Mouse (Mus musculus) layer of hippocampus, postnatal 14 days (tissue): Measurements from ENCODE around the gene Ankrd6. TPM values are rescaled to one million over a fixed set of nuclear protein-coding genes. Genes with fewer than 3 reads are reported as not detected.

ENCODE experiments used
- DNase-seq, 2 experiments: peaks; one replicate each; pipeline ENCODE4 v3.0.0; 2021 to 2022; ENCODE audit warnings: low spot score in 2 of 2, mixed read lengths in 1 of 2
- total RNA-seq, 2 experiments: library from RNA; stranded (reverse); gene quantifications; 2 replicates each; pipeline ENCODE4 v1.2.3; 2021

Ankrd6 gene
- total RNA-seq, 2 experiments from 2014 or later, result 27.1 to 30.2 TPM

DNA sequence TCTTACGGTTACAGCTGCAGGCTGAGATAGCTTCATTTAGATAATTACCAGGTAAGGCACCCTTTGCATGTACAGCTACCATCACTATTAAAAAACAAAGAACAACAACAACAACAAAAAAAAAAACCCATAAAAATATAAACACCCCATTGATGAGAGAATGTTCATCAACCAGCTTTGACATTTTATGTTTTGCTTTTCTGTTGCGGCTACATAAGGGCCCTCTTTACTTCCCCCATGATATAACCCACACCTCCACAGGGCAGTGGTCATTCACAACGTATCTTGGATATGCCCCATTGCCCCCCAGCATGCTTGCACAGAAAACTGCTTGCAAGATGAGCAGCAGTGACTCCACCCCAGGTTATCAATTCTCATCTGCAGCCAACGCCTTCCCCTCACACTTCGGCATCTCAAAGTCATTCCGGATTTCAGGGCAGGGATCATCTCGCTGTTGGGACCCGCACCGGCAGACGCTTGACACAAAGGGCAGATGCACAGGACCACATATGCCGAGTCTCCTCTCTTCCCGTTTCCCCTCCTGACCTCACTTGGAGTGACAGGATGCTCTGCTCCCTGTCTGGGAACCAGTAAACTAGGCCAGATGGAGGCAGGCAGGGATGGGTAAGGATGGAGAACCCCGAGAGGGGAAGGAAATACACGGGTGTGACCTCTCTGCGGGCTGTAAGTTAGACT lies 87.7 kb downstream of the Ankrd6 start:
- DNase-seq, result no peak

DNA sequence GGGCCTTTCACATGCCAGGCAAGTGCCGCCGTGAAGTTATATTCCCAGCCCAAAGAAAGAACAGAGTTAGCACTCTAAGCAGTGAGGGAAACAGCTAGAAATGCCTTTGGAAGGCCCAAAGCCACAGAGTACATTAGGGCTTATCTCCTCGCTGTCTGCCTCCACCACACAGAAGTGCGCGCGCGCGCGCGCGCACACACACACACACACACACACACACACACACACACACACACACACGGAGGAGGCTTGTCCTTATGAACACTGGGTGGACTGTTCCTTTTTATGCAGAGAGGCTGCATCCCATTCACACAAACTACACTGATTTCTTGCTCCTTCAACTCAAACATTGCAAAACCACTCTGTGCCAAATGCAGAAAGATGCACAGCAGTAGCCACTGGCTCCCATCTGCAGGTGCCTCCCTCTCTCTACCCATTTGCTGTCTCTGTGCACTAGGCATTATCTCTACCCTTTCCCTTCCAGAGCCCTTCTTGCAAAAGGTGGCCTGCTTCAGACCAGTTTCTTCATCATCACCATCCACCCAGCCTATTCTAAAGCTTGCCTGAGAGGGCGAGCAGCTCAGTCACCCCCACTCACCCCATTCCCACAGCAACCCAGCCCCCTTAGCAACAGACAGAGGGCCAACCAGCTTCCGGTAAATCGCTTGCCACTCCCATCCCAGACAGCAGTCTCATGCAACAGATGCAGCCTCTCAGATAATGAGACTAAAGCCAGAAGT lies 88.5 kb downstream of the Ankrd6 start:
- peak; percentile 55 to 79 for DNase-seq

DNA sequence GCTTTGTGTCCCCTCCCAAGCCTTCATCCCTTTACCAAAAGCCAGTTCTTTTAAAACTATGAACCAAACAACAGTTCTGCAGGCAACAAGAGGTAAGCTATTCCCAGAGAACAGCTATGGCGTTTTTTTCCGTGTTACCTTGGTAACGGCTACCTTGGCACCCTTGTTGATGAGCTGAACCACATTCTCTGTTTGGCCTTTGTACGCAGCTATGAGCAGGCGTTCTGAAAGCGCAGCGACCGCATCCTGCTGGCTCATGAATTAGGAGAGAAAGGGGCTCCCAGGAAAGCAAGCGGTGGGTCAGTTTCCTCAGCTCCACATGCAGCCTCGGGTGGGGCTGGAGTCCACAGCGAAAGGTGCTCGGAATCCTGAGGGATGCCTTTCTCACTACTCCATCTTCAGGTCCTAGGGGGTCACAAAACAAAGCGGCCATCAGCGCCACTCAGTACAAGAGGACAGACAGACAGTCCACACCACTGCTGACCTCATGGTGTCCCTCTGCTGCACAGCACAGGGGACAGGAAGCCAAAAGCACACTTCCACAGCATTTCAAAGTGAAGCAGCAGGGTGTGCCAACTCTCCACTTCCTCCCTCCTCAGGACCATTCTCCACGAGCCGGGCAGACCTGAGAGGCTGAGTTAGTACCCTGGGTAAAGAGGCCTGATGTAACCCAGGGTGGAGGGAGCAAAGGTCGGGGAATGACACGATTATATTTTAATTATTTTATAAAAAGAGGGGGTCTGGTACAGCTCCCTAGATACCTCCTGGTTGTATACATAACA lies 90.3 kb downstream of the Ankrd6 start:
- DNase-seq, result peak; percentile 51 to 80

DNA sequence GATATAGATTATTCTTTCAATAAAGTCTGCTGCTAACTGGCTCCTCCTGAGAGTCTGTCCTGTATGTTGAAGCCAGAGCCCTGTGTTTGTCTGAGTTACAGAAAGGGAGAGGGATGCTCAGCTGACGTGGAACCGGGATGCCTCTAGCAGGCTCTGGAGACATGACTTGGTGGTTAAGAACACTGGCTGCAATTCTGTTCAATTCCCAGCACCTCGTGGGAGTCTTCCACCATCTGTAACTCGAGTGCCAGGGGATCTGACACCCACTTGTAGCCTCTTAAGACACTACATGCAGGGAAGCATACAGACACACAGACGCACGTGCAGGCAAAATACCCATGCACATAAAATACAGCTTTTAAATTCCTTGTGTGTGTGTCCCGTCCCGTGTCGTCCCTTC lies 95.1 kb downstream of the Ankrd6 start:
- no peak for DNase-seq

DNA sequence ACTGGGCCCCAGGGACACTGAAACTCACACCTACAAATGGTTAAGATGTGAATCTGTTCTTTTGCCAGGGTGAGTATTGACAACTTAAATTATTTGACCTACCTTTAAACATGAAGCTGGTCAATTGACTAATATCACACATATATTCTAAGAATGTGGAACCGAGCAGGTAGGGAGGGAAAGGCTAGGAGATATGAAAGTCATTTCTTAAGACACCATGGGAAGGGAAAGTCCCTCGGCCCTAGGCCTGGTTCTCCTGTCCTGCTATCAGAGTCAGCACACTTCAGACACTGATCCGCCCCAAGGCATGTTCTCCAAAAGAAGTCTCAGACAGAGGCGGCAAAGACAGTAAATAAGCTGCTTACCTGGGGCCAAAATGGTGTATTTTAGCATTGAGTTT lies 95.7 kb downstream of the Ankrd6 start:
- DNase-seq, result no peak

DNA sequence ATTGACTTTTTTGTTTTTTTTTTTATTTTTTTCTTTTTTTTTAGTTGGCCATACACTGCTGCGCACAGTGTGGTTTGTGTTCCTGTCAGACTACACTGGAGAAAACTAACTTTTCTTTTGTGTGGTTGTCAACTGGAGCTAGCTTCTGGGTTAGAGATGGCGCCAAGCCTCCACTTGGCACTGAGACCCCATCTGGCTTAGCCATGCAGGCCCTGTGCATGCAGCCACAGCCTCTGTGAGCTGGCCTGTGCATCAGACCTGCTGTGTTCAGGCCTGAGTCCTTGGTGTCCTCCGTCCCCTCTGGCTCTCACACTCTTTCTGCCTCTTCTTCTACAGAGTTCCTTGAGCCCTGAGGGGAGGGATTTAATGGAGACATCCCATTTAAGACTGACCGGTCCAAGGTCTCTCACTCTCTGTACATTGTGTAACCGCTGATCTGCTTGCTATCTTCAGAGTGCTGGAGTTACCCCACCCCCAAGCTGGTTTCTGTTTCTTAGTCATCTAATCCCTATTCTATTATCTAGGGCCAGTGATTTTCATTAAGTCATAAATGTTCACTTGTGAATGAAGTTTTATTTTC lies 96.9 kb downstream of the Ankrd6 start:
- DNase-seq, result no peak

DNA sequence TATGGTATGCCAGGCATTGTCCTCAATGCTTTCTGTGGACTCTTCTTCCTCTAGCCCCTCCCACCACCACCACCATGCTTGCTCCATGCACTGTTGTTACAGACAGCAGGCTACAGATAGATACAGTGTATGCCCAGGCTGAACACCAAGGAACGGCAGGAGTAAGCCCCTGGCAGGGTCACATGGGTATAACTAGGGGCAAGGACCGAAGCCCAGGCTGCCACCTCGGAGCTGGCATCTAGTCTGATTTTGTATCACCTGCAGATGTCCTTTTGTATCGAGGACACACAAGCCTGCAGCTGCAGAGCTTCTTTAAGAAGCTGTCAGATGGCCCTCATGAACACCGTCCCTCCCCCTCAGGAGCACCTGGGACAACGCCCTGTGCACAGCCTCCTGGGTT lies 97.8 kb downstream of the Ankrd6 start:
- DNase-seq, result no peak

DNA sequence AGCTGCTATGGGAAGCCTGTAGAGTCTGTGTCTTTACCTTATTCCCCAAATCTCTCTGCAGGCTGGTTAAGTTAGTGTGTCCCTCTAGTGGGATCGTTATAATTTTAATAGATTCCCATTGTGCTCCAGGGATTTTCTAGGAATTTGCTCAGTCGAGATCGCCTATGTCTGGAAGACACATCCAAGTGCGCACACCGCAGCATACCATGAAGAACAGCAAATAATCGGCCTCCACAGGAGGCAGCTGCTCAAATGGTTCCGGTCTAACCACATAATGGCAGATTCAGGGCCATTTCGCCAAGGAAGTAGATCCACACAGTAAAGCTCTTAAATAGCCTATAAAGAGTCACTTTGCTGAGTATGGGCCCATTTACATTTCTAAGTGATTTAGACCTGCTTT lies 98.3 kb downstream of the Ankrd6 start:
- DNase-seq, result no peak

DNA sequence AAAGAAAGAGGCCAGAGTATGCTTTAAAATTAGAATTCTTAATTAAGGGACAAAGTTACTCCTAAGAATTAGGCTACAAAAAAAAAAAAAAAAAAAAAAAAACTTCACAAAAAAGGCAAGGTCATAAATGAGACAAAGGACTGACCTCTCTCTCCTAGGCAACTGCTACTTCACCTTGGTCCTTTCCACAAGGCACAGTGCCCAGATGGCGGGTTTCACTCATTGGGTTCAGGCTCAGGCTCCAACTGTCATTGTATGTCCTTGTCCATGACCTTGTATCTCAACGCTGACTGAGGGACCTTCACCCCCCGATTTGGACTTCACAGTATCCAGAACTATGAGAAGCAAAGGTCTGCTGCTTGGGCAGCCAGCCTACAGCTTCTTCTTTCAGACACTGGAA lies 112.2 kb downstream of the Ankrd6 start:
- DNase-seq, result no peak

DNA sequence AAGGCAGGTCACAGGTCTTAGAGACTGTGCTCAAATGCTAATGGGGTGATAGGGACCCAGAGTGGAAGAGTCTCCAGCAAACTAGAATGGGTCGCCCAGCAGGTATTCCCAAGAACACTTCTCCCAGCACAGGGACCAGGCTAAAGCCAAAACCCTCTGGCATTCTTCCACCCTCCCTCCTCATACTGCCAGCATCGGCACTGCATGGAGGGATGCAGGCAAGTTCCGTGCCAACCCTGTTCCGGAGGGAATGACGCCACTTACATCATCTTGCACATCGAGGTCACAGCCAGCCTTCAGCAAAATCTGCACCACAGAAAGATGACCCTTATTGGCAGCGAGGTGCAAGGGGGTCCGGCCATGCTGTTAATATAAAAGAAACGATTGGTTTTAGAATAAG lies 114.6 kb downstream of the Ankrd6 start:
- no peak for DNase-seq

DNA sequence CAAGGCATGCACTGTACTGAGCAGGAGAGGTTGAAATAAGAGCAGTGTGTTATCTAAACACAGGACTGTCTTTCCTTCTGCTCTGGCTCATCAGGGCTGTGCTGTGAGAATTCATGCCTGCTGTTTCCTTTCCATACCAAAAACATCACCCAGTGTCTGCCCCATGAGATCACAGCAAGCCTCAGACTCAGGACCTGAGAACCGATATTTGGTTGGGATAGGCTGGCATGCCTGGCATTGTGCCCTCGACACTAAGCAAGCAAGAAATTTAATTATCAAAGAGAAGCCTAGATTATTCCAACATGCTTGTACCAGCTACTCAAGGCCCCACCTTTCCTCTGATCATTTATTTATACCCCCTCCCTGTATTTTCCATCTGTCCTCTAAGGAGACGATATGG lies 116.1 kb downstream of the Ankrd6 start:
- DNase-seq, result no peak

DNA sequence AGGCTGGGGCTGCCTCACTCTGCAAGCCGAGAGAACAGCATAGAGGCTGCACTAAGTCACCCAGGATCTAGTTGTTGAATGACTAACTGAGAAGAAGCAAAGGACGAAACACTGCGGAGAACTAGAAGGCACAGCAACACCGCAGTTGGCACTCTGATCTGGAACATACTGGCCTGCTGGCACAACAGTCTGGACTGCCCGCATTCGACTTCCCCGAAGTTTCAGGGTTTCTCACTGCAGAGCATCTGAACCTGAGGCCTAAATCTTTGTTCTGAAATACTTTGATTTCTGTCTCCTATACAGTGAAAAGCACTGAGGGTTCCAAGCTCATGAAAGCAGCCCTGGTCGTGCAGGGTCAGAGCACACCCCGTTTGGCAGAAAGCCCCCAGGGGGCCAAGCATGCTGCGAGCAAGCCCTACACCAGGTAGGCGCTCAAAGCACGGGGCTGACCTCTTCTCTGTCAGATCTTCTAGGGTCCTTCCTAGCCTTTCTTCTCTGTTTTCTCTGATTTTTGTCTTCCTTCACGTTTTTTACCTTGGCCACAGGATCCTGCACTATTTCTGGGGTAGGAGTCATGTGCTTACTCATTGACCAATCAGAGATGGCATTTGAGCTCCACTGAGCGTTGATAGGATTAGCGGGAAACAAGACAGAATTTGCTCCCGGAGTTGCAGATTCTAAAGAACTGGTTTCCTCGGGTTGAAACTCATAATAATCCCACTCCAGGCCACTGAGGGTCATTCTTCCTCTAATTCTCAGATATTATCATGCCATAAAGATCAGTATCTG lies 117.0 kb downstream of the Ankrd6 start:
- DNase-seq, result peak in 1 of 2 experiments; percentile 6

DNA sequence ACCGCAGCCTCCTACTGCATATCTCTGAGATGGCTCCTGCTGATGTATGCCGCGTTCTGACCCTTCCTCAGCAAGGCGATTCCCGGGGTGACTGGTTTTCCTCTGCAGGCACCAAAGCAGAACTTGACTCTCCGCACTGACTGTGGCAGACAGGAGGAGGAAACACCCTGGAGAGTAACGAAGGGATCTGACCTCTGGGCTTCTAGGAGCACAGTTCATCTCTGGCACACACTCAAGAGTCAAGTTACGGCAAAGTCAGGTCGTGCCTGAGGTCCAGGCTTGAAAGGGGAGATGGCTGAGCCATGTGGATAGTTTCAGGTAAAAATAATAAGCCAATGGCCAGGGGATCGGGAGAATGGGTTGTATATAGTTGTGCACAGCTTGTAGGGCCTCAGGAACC lies 121.3 kb downstream of the Ankrd6 start:
- DNase-seq, result no peak

DNA sequence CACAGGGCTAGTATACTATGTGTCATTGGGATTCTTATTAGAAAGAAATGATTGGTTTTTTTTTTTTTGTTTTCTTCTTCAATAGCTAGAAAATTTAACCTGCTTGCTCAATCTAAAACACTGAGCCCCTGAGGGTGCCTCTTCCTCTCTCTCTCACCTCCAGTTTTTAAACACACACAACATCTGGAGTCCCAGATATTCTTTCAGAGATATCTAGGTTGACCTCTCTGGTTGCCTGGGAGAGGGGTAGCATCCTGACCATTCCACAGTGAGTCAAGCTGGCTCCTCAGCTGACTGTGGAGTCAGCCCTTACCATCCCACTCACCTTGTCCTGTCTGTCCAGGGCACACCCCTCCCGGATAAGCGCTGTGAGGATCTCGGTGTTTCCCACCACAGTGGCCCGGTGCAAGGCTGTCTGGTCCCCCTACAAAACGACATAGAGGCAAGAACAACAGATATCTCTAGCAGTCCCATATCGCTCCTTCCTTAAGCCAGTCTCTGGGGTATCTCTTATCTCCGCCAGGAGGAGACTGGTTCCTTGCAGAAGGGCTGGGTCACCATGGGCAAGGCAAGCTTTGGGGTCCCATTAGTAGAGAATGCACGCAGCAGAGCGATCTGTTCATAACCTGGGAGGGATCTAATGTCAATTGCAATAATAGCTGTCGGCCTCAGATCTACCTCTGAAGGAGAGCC lies 122.1 kb downstream of the Ankrd6 start:
- no peak for DNase-seq

DNA sequence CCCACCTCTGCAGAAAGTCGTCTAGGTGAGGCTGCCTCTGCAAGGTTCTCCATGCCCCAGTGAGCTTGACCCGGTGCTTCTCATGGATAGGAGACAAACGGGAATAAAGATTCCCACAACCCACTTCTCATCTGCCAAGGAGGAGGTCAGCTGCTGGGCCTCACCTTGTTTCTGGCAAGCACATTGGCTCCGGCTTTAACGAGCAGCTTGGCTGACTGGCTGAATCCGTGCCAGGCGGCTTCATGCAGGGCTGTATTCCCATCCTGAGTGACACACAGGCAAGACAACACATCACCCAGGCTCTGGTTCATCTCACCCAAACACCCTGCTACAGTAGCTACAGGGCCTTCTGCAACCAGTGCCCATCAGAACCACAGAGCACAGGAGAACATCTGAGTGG lies 123.7 kb downstream of the Ankrd6 start:
- peak; percentile 26 to 27 for DNase-seq

DNA sequence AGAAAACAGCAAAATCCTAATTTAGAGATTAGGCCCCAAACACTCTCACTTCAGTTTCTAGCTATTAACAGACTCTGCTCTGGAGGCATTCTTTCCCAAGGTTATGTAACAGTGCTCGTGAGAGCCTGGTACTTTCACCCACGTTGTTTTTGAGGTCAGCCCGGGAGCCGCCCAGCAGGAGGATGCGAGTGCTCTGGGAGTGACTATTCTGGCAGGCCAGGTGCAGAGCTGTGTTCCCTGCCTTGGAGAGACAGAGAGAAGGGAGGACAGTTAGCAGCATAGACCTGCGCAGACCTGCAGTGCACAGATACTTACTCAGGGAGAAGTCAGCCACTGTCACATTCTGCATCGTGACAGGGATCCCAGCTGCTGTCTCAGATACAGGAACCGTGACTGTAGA lies 126.4 kb downstream of the Ankrd6 start:
- no peak for DNase-seq

DNA sequence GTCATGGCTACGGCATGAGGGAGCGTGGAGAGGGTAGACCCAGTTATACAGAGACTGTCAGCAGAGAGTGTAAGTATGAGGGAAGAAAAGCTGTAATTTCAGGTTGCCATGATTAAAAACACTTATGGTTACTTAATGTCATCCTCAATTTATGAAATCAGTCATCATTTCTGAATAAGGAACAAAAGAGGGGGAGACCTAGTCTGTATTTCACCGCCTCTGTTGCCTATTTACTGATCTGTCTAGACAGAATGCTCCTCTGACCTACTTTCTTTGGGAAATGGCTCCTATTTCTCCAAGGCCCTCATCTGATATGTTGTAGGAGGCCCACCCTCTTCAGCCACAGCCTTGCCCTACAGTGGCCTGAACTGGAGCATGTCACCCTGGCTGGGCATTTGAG lies 130.0 kb downstream of the Ankrd6 start:
- no peak for DNase-seq

DNA sequence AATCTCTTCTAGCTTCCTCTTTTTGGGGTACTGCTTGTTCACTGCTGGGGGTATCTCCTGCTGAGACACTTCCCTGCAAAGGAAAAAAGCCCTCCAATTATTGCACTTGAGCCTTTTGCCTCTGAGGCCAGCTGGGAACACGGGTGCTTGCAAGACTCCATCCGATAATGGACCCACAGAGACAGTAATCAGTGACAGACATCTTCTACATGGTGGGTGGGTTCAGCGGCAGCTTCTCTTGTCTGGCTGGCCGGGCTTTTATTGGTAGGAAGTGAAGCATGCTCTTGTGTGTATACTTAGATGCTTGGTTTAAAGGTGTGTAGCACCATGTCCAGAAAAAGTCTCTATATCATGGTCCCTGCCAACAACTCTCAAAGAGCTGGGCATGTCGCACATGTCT lies 133.2 kb downstream of the Ankrd6 start:
- DNase-seq, result no peak

DNA sequence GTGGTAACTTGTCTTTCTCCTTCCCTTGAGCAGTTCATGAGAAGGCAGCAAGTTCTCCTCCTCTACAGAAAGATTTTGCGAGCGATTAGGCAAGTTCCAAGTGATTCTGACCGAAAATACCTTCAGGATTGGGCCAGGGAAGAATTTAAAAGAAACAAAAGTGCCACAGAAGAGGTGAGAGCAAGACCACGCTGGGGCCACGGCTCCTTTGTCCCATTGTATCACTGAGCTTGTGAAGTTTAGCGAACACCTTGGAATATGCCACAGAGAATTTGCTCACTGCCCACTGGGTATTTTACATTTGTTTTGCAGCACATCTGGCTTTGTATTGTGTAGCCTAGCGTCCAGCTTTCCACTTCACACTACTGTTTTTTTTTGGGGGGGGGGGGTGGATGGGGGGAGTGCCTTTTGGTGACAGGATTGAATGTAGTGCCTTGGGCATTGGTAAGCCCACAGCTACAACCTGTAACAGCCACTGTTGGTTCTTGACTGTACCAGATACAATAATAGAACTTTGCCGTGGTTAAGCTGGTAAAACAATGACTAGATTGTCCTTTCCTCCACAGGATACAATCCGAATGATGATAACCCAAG lies 150.0 kb downstream of the Ankrd6 start:
- no peak for DNase-seq

DNA sequence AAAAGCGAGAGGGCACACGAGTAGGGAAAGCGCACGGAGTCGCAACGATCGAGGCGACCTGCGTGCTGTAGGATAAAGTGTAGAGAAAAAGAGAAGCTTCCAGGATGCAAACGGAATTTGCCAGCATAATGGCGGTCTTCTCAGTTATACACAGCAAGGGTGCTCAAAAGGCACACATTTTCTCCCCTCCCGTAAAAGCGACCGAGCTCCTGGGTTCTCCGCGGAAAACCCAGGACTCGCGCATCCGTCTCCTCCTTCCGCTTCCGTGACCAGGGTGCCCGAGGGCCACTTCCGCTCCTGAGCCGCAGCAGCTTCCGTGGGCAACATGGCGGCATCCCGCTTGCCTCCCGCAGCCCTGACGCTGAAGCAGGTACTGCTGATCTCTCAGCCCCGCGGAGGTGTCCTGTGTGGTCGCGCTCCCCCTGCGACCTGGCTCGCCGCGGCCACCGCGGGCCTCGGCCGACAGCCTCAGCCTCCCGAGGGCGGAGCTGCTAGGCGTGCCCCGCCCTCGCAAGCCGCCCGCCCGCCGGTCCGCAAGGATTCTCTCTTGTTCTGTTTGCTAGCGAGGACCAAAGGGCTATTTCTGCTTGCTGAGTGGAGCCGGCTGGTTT lies 150.6 kb downstream of the Ankrd6 start, which contains the start of gene Lyrm2:
Lyrm2 (plus strand) TSS at position 288 of the 611 bp plus-strand sequence.
- DNase-seq, result peak; percentile 80 to 84
